Mouse (Mus musculus) urinary bladder, adult 2 months (tissue): ENCODE data around the gene Olfr348. TPM values are rescaled to one million over a fixed set of nuclear protein-coding genes. Genes with fewer than 3 reads are reported as not detected.

Source experiments
- DNase-seq: peaks from one replicate; pipeline ENCODE4 v3.0.0; 2022; ENCODE audit warnings: low spot score
- polyA plus RNA-seq: library from polyadenylated mRNA; depleted of rRNA; stranded (reverse); fragments of >200 nt; gene quantifications from 2 replicates; pipeline ENCODE4 v1.2.3, GENCODE M21; 2012; rRNA removed

Olfr348 gene
- not detected in 2 replicates for polyA plus RNA-seq

DNA sequence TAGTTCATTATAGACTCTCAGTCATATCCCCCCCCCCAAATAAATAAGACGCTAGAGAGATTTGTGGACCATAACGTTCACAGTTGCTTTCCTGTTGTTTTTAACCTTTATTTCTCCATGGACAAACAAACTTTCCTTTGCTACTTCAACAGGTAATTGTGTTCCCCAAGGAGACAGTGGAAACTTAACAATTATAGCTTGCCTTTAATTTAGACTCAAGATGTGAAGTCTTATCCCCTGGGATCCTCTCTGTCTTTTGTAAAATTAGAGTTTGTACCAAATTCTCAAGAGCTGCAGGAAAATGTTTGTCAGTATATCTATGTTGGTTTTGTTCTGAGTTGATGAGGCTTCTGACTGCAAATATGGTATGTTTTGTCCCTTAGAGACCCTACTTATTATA lies at the start of gene Olfr348:
Olfr348 (plus strand) TSS at position 301 of the 400 bp plus-strand sequence.
- DNase-seq, result no peak

DNA sequence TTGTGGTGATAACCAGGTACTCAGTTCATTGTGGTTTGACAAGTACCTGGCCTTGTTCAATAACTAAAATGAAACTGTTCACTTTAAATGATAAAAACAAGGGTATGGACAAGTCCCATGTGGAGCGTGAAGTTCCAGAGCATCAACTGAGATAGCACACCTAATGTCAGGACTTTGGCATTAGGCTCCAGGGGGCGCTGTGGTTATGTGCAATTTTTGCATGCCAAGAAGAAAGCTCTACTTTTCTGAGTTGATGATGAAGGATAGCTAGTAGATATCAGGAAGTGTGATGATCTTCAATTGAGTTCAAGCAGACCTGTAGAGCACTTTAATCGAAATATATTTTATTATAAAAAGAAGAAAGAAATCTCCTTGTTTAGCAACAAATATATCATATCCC lies 47.9 kb upstream of the Olfr348 start:
- DNase-seq, result no peak

DNA sequence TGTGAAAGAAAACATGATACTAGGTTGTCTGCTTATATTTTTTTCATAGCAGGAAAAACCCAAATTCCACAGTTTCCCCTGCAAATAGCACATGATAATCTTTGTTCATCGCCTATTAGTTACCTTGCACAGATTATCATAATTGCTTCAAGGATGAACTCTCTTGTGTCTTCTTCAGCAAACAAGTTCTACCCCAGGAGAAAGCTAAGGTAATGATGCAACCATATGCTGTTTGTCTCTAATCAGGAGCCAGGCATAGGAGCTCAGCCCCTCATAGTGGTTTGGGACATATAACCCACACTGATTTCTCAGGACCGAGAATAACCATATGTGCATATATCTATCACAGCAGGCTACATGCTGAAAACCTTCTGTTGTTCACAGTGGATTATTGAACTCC lies 6.2 kb downstream of the Olfr348 start, which contains the start of gene Olfr50:
Olfr50 (plus strand) TSS at position 301 of the 400 bp plus-strand sequence.
- no peak for DNase-seq

DNA sequence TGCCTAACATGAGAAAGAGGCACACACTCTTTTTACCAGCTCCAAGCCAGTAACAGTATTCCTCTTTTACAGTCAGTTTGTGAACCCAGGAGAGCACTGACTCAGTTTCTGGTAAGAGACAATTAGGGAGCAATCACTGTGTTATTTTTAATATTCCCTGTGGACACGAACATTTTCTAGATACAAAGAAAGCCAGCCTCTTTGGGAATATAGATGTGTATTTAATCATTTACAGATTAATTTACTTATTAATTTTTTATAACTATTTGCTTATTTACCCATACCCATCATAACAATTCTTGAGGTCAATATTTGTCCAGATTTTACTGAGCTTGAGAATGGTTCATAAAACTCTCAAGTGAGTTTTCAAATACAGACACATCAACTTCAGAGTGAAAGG lies 32.9 kb downstream of the Olfr348 start, which contains the start of gene Olfr3:
Olfr3 (minus strand) TSS at position 101 of the 400 bp plus-strand sequence.
- DNase-seq, result no peak

Other genes with a start within 250 kb of the Olfr348 start
- not detected in 2 replicates for gene Olfr344, start 217.6 kb upstream of the Olfr348 start, polyA plus RNA-seq
- not detected in 2 replicates for gene Olfr345, start 144.2 kb upstream of the Olfr348 start, polyA plus RNA-seq
- gene Olfr346, start 98.5 kb upstream of the Olfr348 start, polyA plus RNA-seq, result not detected in 2 replicates
- not detected in 2 replicates for gene Olfr347, start 52.4 kb upstream of the Olfr348 start, polyA plus RNA-seq
- gene Olfr50, start 6.3 kb downstream of the Olfr348 start, polyA plus RNA-seq, result not detected in 2 replicates
- not detected in 2 replicates for gene Olfr3, start 32.8 kb downstream of the Olfr348 start, polyA plus RNA-seq
- not detected in 2 replicates for gene Olfr350, start 62.0 kb downstream of the Olfr348 start, polyA plus RNA-seq
- gene Olfr351, start 78.4 kb downstream of the Olfr348 start, polyA plus RNA-seq, result not detected in 2 replicates
- not detected in 2 replicates for gene Olfr352, start 84.2 kb downstream of the Olfr348 start, polyA plus RNA-seq
- gene Olfr353, start 108.7 kb downstream of the Olfr348 start, polyA plus RNA-seq, result not detected in 2 replicates
- not detected in 2 replicates for gene Olfr354, start 121.4 kb downstream of the Olfr348 start, polyA plus RNA-seq
- gene Olfr355, start 144.6 kb downstream of the Olfr348 start, polyA plus RNA-seq, result not detected in 2 replicates
- gene Olfr356, start 152.8 kb downstream of the Olfr348 start, polyA plus RNA-seq, result not detected in 2 replicates
- not detected in 2 replicates for gene Olfr357, start 209.6 kb downstream of the Olfr348 start, polyA plus RNA-seq
- gene Olfr358, start 225.1 kb downstream of the Olfr348 start, polyA plus RNA-seq, result not detected in 2 replicates